Mouse (Mus musculus) spleen, adult 2 months (tissue): ENCODE measurements at regions not wholly inside any gene's neighbourhood (a gene's known extent, or its start where the extent isn't known, plus 50 kb on each side); places are given as distances from the start of the nearest gene placed in this dataset.

ENCODE experiments used
- CTCF ChIP-seq: fragments of 200-500 bp; IDR thresholded peaks from 2 replicates; pipeline ENCODE4 v1.5.1; 2011; ENCODE audit warnings: mild to moderate bottlenecking, inconsistent platforms; ENCODE audit not compliant: insufficient read depth, insufficient read length, insufficient replicate concordance; ENCODE audit errors: extremely low read depth
- POLR2A ChIP-seq: fragments of 200-500 bp; IDR thresholded peaks from 2 replicates; pipeline ENCODE4 v1.6.1; 2011; ENCODE audit warnings: low read depth, low read length, inconsistent platforms

DNA sequence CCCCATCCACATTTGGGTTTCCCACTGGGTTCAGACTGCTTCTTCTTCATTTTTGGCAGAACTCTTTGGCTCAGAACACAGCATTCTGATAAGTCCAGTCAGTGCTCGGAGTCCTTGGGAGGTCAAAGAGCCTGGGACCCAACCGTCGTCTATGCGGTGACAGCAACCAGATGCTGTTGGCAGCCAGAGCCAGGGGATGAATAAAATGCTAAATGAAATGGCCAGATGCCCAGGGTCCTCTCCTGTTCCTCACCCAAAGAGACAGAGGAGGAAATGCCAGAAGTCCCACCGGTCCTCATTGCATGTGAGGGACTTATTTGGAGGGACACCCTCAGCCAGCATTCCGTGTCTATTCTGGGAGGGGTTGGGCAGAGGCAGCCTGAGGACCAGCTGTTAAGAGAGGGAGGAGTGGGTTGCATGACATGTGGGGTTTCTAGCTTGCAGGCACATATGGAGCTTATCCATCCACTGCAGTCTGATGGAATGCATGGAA is 801.2 kb upstream of the Lrrc6 start:
- no peak for TF ChIP-seq POLR2A
- TF ChIP-seq CTCF, result no peak
